Mouse (Mus musculus): Measurements from ENCODE around the gene Edf1. TPM values are rescaled to one million over a fixed set of nuclear protein-coding genes. Genes with fewer than 3 reads are reported as not detected.

Gene Edf1
- total RNA-seq, 2 experiments from 2014 or later = 188 to 189 TPM

Other genes starting within 250 kb of the Edf1 start
- gene Grin1, start 238.7 kb upstream of the Edf1 start, total RNA-seq (2021) = not detected
- 10 to 100 TPM; 28.2 TPM for gene Man1b1, start 225.5 kb upstream of the Edf1 start, total RNA-seq (2021)
- 1 to 10 TPM; 3.6 to 3.8 TPM for gene Dpp7, start 201.5 kb upstream of the Edf1 start, total RNA-seq (2021)
- 1 to 10 TPM; 7.1 to 9.4 TPM for gene Uap1l1, start 192.2 kb upstream of the Edf1 start, total RNA-seq (2021)
- 1 to 10 TPM; 2.8 to 4.7 TPM for gene Sapcd2, start 185.5 kb upstream of the Edf1 start, total RNA-seq (2021)
- gene Entpd2, start 162.0 kb upstream of the Edf1 start, total RNA-seq (2021) = 10 to 100 TPM; 14.9 to 17.2 TPM
- gene Npdc1, start 158.5 kb upstream of the Edf1 start, total RNA-seq (2021) = 10 to 100 TPM; 37.9 to 39.7 TPM
- under 1 TPM in 1 of 2 experiments, not detected in 1; 0.12 TPM for gene Fut7, start 134.6 kb upstream of the Edf1 start, total RNA-seq (2021)
- 10 to 100 TPM; 21.2 to 21.9 TPM for gene Abca2, start 129.1 kb upstream of the Edf1 start, total RNA-seq (2021)
- 1 to 10 TPM; 3.3 to 3.7 TPM for gene Clic3, start 101.0 kb upstream of the Edf1 start, total RNA-seq (2021)
- gene Paxx, start 96.8 kb upstream of the Edf1 start, total RNA-seq (2021) = 10 to 100 TPM; 33.3 to 39.5 TPM
- gene Ptgds, start 87.8 kb upstream of the Edf1 start, total RNA-seq (2021) = 100 to 1,000 TPM in 1 of 2 experiments, 10 to 100 TPM in 1; 75.1 to 110 TPM
- not detected for gene Lcn12, start 63.9 kb upstream of the Edf1 start, total RNA-seq (2021)
- 10 to 100 TPM; 93.1 to 93.4 TPM for gene Fbxw5, start 57.1 kb upstream of the Edf1 start, total RNA-seq (2021)
- gene C8g, start 56.1 kb upstream of the Edf1 start, total RNA-seq (2021) = under 1 TPM; 0.52 to 0.53 TPM
- gene Traf2, start 10.9 kb upstream of the Edf1 start, total RNA-seq (2021) = 10 to 100 TPM; 16.1 to 18.3 TPM
- gene Mamdc4, start 17.0 kb downstream of the Edf1 start, total RNA-seq (2021) = 1 to 10 TPM; 1.8 to 2.2 TPM
- gene Phpt1, start 17.4 kb downstream of the Edf1 start, total RNA-seq (2021) = 100 to 1,000 TPM in 1 of 2 experiments, 10 to 100 TPM in 1; 93.8 to 101 TPM
- gene Ajm1, start 23.9 kb downstream of the Edf1 start, total RNA-seq (2021) = under 1 TPM; 0.10 to 0.12 TPM
- gene Rabl6, start 50.7 kb downstream of the Edf1 start, total RNA-seq (2021) = 10 to 100 TPM; 49.4 to 57.6 TPM
- not detected for gene Ccdc183, start 59.8 kb downstream of the Edf1 start, total RNA-seq (2021)
- gene Tmem141, start 64.2 kb downstream of the Edf1 start, total RNA-seq (2021) = 10 to 100 TPM; 22.1 to 24.6 TPM
- 1 to 10 TPM; 2.7 to 3.7 TPM for gene Fcna, start 70.2 kb downstream of the Edf1 start, total RNA-seq (2021)
- 1 to 10 TPM in 1 of 2 experiments, under 1 TPM in 1; 0.99 to 1.0 TPM for gene Lcn8, start 95.3 kb downstream of the Edf1 start, total RNA-seq (2021)
- gene Lcn5, start 100.1 kb downstream of the Edf1 start, total RNA-seq (2021) = not detected
- gene Lcn6, start 118.9 kb downstream of the Edf1 start, total RNA-seq (2021) = not detected
- gene Lcn10, start 124.9 kb downstream of the Edf1 start, total RNA-seq (2021) = not detected
- gene Obp2a, start 142.2 kb downstream of the Edf1 start, total RNA-seq (2021) = not detected
- 10 to 100 TPM; 14.6 to 15.6 TPM for gene Bmyc, start 148.9 kb downstream of the Edf1 start, total RNA-seq (2021)
- gene Obp2b, start 179.2 kb downstream of the Edf1 start, total RNA-seq (2021) = not detected
- not detected for gene Lcn3, start 207.7 kb downstream of the Edf1 start, total RNA-seq (2021)
- not detected for gene Lcn11, start 219.2 kb downstream of the Edf1 start, total RNA-seq (2021)
- gene Gm13539, start 224.4 kb downstream of the Edf1 start, total RNA-seq (2021) = not detected